Mouse (Mus musculus): ENCODE results near the gene Trnt1. TPM values are rescaled to one million over a fixed set of nuclear protein-coding genes. Genes with fewer than 3 reads are reported as not detected.

Trnt1 gene
- total RNA-seq (2023): 10 to 100 TPM; 32.6 to 36.7 TPM

DNA sequence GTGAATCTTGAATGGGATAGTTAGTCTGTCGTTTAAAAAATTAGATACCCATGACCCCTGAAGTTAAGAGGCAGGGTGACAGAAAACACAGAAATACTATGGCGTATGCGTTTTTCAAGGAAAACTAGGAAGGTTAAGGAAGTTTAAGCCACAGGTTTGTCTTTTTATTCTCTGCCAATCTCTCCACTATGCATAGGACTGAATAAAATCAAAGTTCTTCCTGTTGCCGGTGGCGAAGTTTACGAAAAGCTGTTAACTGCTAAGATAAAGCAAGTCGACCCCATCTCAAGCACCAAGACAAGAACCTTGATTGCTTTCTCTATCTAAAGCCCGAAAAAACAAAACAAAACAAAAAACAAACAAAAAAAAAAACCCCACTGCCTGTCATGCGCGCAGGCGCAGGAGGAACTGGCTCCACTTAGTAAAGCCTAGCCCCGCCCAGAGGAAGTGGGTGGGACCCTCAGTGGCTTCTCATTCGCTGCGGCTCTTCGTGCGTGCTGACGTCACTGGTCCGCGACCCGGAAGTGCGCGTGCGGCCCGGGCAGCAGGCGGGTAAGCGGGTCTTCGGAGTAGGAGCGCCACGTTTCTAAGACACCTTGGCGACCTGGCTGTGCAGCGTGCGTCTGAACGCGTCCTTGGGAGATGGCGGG is at the start of gene Trnt1:
Trnt1 (plus strand) TSS at position 481 of the 650 bp plus-strand sequence.

DNA sequence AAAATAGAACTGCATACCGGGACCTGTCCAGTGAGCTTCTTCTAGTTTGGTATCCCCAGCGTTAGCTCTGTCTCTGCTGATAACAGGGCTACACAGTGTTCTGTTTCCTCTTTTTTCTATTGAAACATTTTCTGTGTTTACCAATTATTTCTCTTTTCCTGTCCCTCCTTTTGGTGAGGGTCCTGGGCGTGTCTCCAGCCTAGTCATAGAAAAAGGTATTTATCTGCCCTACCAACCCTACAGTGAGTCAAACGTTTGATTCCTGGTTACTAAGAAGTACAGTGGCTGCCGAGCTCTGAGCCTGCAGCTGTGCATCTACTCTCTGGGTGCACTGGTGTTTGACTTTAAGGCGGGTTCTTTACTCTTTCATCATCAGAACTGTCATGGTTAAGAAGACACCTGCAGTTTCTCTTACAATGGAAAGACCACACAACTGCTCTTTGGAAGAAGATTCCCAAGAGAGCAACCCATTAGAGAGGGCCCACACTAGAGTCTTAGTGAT is 20.0 kb upstream of the Trnt1 start, which contains the start of gene Il5ra:
Il5ra (minus strand) TSS at position 151 of the 502 bp plus-strand sequence.

DNA sequence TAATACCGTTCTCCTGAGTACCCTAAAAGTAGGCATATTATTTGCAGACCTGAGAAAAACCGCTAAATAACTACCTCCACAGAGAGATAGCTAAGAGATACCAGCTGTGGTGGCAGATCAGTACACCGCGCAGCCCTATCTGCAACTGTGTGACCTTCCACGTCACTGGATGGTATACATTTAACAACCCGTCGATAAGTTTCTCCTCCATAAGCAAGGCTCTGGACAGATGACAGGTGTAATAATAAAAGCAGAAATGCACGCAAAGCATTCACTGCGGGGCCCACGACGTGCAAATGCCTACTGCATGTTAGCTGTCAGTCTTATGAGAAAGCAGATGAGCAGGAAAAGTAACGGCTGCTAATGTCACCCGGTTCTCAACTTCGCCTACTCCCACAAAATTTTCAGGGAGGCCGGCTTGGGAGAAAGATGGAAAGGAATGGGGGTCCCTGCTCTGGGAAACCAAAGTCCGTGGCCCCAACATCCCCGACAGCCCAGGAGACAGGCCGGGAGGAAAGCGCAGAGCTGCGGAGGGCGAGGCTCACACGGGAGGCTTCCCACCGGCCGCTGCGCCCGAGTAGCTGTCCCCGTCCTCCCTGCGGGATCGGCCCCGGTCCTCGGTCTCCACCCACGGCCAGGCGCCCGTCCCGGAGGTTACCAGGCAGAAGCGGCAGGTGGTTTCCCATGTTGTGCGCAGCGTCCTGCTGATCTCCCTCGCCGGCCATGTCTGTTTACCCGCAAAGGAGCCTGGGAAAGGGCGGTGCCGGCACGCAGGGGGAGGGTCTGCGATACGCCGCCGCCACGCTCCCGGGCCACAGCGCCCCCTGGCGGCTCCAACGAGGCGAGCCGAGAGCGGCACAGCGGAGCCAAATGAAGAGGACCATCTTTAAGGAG is 30.7 kb downstream of the Trnt1 start, which contains the start of gene Crbn:
Crbn (minus strand) TSS at position 745 of the 894 bp plus-strand sequence.

Other genes starting within 250 kb of the Trnt1 start
- gene Il5ra, start 20.1 kb upstream of the Trnt1 start, total RNA-seq (2023): under 1 TPM; 0.35 to 0.98 TPM
- gene Crbn, start 31.0 kb downstream of the Trnt1 start, total RNA-seq (2023): 10 to 100 TPM; 25.2 to 32.0 TPM